Mouse (Mus musculus) fat pad, adult 2 months (tissue): ENCODE measurements around the gene Stxbp6.

Source experiments
- DNase-seq: peaks from one replicate; pipeline ENCODE4 v3.0.0-alpha.2; 2011; ENCODE audit warnings: low read depth, low spot score; ENCODE audit errors: extremely low read depth

The Stxbp6 gene

GRCm38 (mm10) chr12:44835879-44836467 is 238.5 kb downstream of the Stxbp6 start:
- no peak for DNase-seq

- DNase-seq: no peak
Measured at GRCm38 (mm10) chr12:44811895-44812294, 262.6 kb downstream of the Stxbp6 start.

- no peak for DNase-seq
Measured at GRCm38 (mm10) chr12:44804213-44804612, 270.3 kb downstream of the Stxbp6 start.
